Mouse (Mus musculus) liver, embryonic 14.5 days (tissue): ENCODE measurements around the gene Dut. TPM values are rescaled to one million over a fixed set of nuclear protein-coding genes. Genes with fewer than 3 reads are reported as not detected.

Experiments
- ATAC-seq: fragments of 200-750 bp; cut with Nextera tagmentation; 2 replicates; pipeline ENCODE4 v1.8.0; 2017; ENCODE audit warnings: moderate number of reproducible peaks, mild to moderate bottlenecking, moderate library complexity; ENCODE audit not compliant: insufficient read depth
- DNase-seq, 3 experiments: peaks; one replicate each; pipeline ENCODE4 v3.0.0-alpha.2; 2012 to 2013; ENCODE audit warnings: low read depth in 3 of 3, low spot score in 3 of 3
- H3K27ac ChIP-seq: fragments of 300-500 bp; sonication (generic); 2 replicates; pipeline ENCODE4 v1.5.1; 2014; ENCODE audit warnings: moderate library complexity, mild to moderate bottlenecking, control low read depth, inconsistent platforms
- H3K27me3 ChIP-seq: fragments of 300-500 bp; sonication (generic); 2 replicates; pipeline ENCODE4 v1.6.1; 2014; ENCODE audit warnings: mild to moderate bottlenecking, low read length, moderate library complexity; ENCODE audit not compliant: control insufficient read depth, insufficient read depth
- H3K36me3 ChIP-seq: fragments of 300-500 bp; sonication (generic); replicated peaks from 2 replicates; pipeline ENCODE4 v1.6.1; 2014; ENCODE audit warnings: low read depth; ENCODE audit not compliant: control insufficient read depth, insufficient read depth
- H3K4me1 ChIP-seq, 2 experiments: fragments of 200-500 bp in 1 of 2; fragments of 300-500 bp in 1 of 2; sonication (generic) in 1 of 2; replicated peaks; 2 replicates each; pipeline ENCODE4 v1.6.1; 2012 to 2014; ENCODE audit warnings: antibody characterized with exemption in 1 of 2, inconsistent platforms in 1 of 2, low read length in 1 of 2; ENCODE audit not compliant: control insufficient read depth in 2 of 2, insufficient read depth in 2 of 2
- H3K4me2 ChIP-seq: fragments of 300-500 bp; sonication (generic); 2 replicates; pipeline ENCODE4 v1.6.1; 2014; ENCODE audit warnings: low read depth, mild to moderate bottlenecking, control low read depth, moderate library complexity
- H3K4me3 ChIP-seq, 2 experiments: fragments of 200-500 bp in 1 of 2; fragments of 300-500 bp in 1 of 2; sonication (generic) in 1 of 2; 2 replicates each; pipeline ENCODE4 v1.5.1; 2012 to 2014; ENCODE audit warnings: low read depth in 2 of 2, low read length in 2 of 2, mild to moderate bottlenecking in 2 of 2, control low read depth in 1 of 2, inconsistent platforms in 1 of 2, moderate library complexity in 1 of 2; ENCODE audit not compliant: insufficient read depth in 1 of 2
- H3K9ac ChIP-seq: fragments of 300-500 bp; sonication (generic); replicated peaks from 2 replicates; pipeline ENCODE4 v1.6.1; 2014; ENCODE audit warnings: mild to moderate bottlenecking, control low read depth, moderate library complexity
- H3K9me3 ChIP-seq: fragments of 300-500 bp; sonication (generic); 2 replicates; pipeline ENCODE4 v1.6.1; 2016; ENCODE audit warnings: low read length, mixed read lengths; ENCODE audit not compliant: control insufficient read depth
- CTCF ChIP-seq: IDR thresholded peaks from 2 replicates; pipeline ENCODE4 v1.5.1; 2016; ENCODE audit warnings: antibody characterized with exemption, low read depth, control low read depth
- EP300 ChIP-seq: IDR thresholded peaks from 2 replicates; pipeline ENCODE4 v1.6.1; 2016; ENCODE audit warnings: antibody characterized with exemption, low read depth
- WGBS: fragments of 180-500 bp; shearing (Covaris S2); extraction: QIAGEN DNeasy Blood & Tissue Kit; methylation state at CpG from one replicate; pipeline ENCODE4 v1.1.7; 2014; ENCODE audit not compliant: insufficient replicate concordance; 5-methylcytosine and 5-hydroxymethylcytosine counted together
- polyA plus RNA-seq, 2 experiments: library from polyadenylated mRNA; depleted of rRNA in 1 of 2; stranded (reverse) in 1 of 2; unstranded in 1 of 2; fragments of >200 nt; fragmentation: Nextera tagmentation in 1 of 2; extraction: Ambion mirVana in 1 of 2; gene quantifications; 2 replicates each; pipeline versions ENCODE4 v1.2.1 to v1.2.3; 2012 to 2014

The Dut gene
- polyA plus RNA-seq, 2 experiments: 89.0 to 138 TPM

GRCm38 (mm10) chr2:125253699-125254098, 6.7 kb downstream of the Dut start:
- Histone ChIP-seq H3K27ac (no peak overlapping the region), H3K4me1 (peaks cover 6 to 13% of the 10 kb centered on the region in 2 experiments), H3K9me3 (no peaks in the 10 kb centered on the region), H3K4me2 (no peak overlapping the region), H3K9ac (no peak overlapping the region), H3K27me3 (no peaks in the 10 kb centered on the region), H3K36me3 (peaks cover 83% of the 10 kb centered on the region), H3K4me3 (no peak overlapping the region)
- ATAC-seq (no peak), DNase-seq (no peak)
- WGBS: 85% methylated on average over 6 of the region's 6 CpGs
- no peak for TF ChIP-seq CTCF
- TF ChIP-seq EP300: no peak

GRCm38 (mm10) chr2:125254630-125255029, 7.6 kb downstream of the Dut start:
- Histone ChIP-seq H3K9me3 (no peaks in the 10 kb centered on the region), H3K4me2 (no peak overlapping the region), H3K4me3 (no peak overlapping the region), H3K9ac (no peak overlapping the region), H3K27ac (no peak overlapping the region), H3K4me1 (peaks cover 4 to 11% of the 10 kb centered on the region in 2 experiments), H3K36me3 (peaks cover 86% of the 10 kb centered on the region), H3K27me3 (no peaks in the 10 kb centered on the region)
- TF ChIP-seq CTCF: no peak
- ATAC-seq (no peak), DNase-seq (no peak)
- 72% methylated on average over 3 of the region's 3 CpGs for WGBS

- 77% methylated on average over 3 of the region's 3 CpGs for WGBS
- Histone ChIP-seq H3K27me3 (no peaks in the 10 kb centered on the region), H3K9me3 (no peaks in the 10 kb centered on the region), H3K4me3 (no peak overlapping the region), H3K4me2 (no peak overlapping the region), H3K36me3 (peaks cover 77% of the 10 kb centered on the region), H3K27ac (no peak overlapping the region), H3K9ac (no peak overlapping the region), H3K4me1 (peaks cover 0 to 5% of the 10 kb centered on the region in 2 experiments; a peak in 3 of 4 replicates)
- DNase-seq (no peak), ATAC-seq (no peak)
- TF ChIP-seq EP300 (no peak), CTCF (no peak)
Measured at GRCm38 (mm10) chr2:125255886-125256285, 8.9 kb downstream of the Dut start.

- DNase-seq: no peak
- peaks cover 43% of the 10 kb centered on the region for H3K36me3 ChIP-seq
- TF ChIP-seq CTCF (peak; percentile 65; the same call in 1 of the 2 replicates), EP300 (no peak)
- no peak overlapping the region for H3K4me2 ChIP-seq
- no peaks in the 10 kb centered on the region for H3K9me3 ChIP-seq
- no peak overlapping the region for H3K27ac ChIP-seq
- no peaks in the 10 kb centered on the region for H3K4me1 ChIP-seq
- 73% methylated on average over 14 of the region's 14 CpGs for WGBS
- H3K9ac ChIP-seq: no peak overlapping the region
- H3K4me3 ChIP-seq: no peak overlapping the region
- ATAC-seq: no peak
- no peaks in the 10 kb centered on the region for H3K27me3 ChIP-seq
Measured at GRCm38 (mm10) chr2:125259230-125260120, 12.5 kb downstream of the Dut start.

- WGBS: 73% methylated on average over 2 of the region's 2 CpGs
- no peaks in the 10 kb centered on the region for H3K27me3 ChIP-seq
- no peaks in the 10 kb centered on the region for H3K9me3 ChIP-seq
- H3K4me1 ChIP-seq: no peaks in the 10 kb centered on the region
- peaks cover 38% of the 10 kb centered on the region for H3K36me3 ChIP-seq
- TF ChIP-seq CTCF: no peak
- TF ChIP-seq EP300: no peak
- H3K9ac ChIP-seq: no peak overlapping the region
- ATAC-seq (no peak), DNase-seq (no peak)
- H3K27ac ChIP-seq: no peak overlapping the region
- no peak overlapping the region for H3K4me3 ChIP-seq
- H3K4me2 ChIP-seq: no peak overlapping the region
Measured at GRCm38 (mm10) chr2:125260326-125260725, 13.3 kb downstream of the Dut start.
